Mouse (Mus musculus): ENCODE results near the gene Olfr944.

The Olfr944 gene

GRCm38 (mm10) chr9:39201620-39202019 is at the start of gene Olfr944:
Gene Olfr944 (plus strand): TSS chr9:39201920.

GRCm38 (mm10) chr9:39152401-39152800 is 49.3 kb upstream of the Olfr944 start:
- WGBS = 52% methylated on average over 1 of the region's 1 CpGs

GRCm38 (mm10) chr9:39166004-39166403 is 35.7 kb upstream of the Olfr944 start, which contains the start of gene Olfr943:
Gene Olfr943 (plus strand): TSS chr9:39166304.
- WGBS = 95% methylated on average over 5 of the region's 5 CpGs

- WGBS = 48% methylated on average over 1 of the region's 1 CpGs
These were observed 48.2 kb downstream of the Olfr944 start, which contains the start of gene Olfr1537 for GRCm38 (mm10) chr9:39249894-39250293. Gene Olfr1537 (minus strand): TSS chr9:39249994.

Measured in cerebral cortex, adult 2 months (tissue).